Mouse (Mus musculus): Measurements from ENCODE around the gene Mboat7.

Gene Mboat7

GRCm38 (mm10) chr7:3692382-3692986 is 839 bp downstream of the Mboat7 start, which contains the start of gene Tsen34:
Gene Tsen34, plus strand, starts transcription at chr7:3692863.
- peak in 1 of 2 experiments; percentile 48 for DNase-seq (ENCODE audit: low spot score in 2 of 2)

GRCm38 (mm10) chr7:3691919-3692318 is 1.4 kb downstream of the Mboat7 start:
- no peak for DNase-seq (ENCODE audit: low spot score in 2 of 2)

- no peak for DNase-seq (ENCODE audit: low spot score in 2 of 2)
Observed at GRCm38 (mm10) chr7:3685400-3686187, 7.7 kb downstream of the Mboat7 start.

GRCm38 (mm10) chr7:3684698-3685097 is 8.6 kb downstream of the Mboat7 start:
- no peak for DNase-seq (ENCODE audit: low spot score in 2 of 2)

GRCm38 (mm10) chr7:3683908-3684550 is 9.3 kb downstream of the Mboat7 start:
- DNase-seq (ENCODE audit: low spot score in 2 of 2) = no peak

- no peak for DNase-seq (ENCODE audit: low spot score in 2 of 2)
Observed at GRCm38 (mm10) chr7:3677342-3677741, 16.0 kb downstream of the Mboat7 start, which contains the start of gene Tmc4. Gene Tmc4, minus strand, starts transcription at chr7:3677553.

GRCm38 (mm10) chr7:3676371-3676770 is 17.0 kb downstream of the Mboat7 start:
- DNase-seq (ENCODE audit: low spot score in 2 of 2) = no peak

GRCm38 (mm10) chr7:3675228-3675548 is 18.1 kb downstream of the Mboat7 start:
- DNase-seq (ENCODE audit: low spot score in 2 of 2) = no peak

GRCm38 (mm10) chr7:3674507-3675227 is 18.7 kb downstream of the Mboat7 start:
- DNase-seq (ENCODE audit: low spot score in 2 of 2) = peak; percentile 54 to 79

GRCm38 (mm10) chr7:3666921-3667391 is 26.4 kb downstream of the Mboat7 start:
- DNase-seq (ENCODE audit: low spot score in 2 of 2) = no peak

- DNase-seq (ENCODE audit: low spot score in 2 of 2) = peak; percentile 95 to 96
Observed at GRCm38 (mm10) chr7:3665215-3666114, 27.9 kb downstream of the Mboat7 start, which contains the start of gene Leng1. Gene Leng1, minus strand, starts transcription at chr7:3665840.

- no peak for DNase-seq (ENCODE audit: low spot score in 2 of 2)
Observed at GRCm38 (mm10) chr7:3664524-3665214, 28.7 kb downstream of the Mboat7 start.

- no peak for DNase-seq (ENCODE audit: low spot score in 2 of 2)
Observed at GRCm38 (mm10) chr7:3658578-3658977, 34.7 kb downstream of the Mboat7 start.

GRCm38 (mm10) chr7:3656966-3657365 is 36.4 kb downstream of the Mboat7 start:
- no peak for DNase-seq (ENCODE audit: low spot score in 2 of 2)

GRCm38 (mm10) chr7:3646641-3647040 is 46.7 kb downstream of the Mboat7 start:
- no peak for DNase-seq (ENCODE audit: low spot score in 2 of 2)

- DNase-seq (ENCODE audit: low spot score in 2 of 2) = no peak
Observed at GRCm38 (mm10) chr7:3646188-3646587, 47.1 kb downstream of the Mboat7 start.

GRCm38 (mm10) chr7:3645488-3646025 is 47.8 kb downstream of the Mboat7 start:
- peak in 1 of 2 experiments; percentile 23 for DNase-seq (ENCODE audit: low spot score in 2 of 2)

- peak; percentile 98 to 100 for DNase-seq (ENCODE audit: low spot score in 2 of 2)
Observed at GRCm38 (mm10) chr7:3644672-3645487, 48.4 kb downstream of the Mboat7 start, which contains the start of gene Cnot3. Gene Cnot3, plus strand, starts transcription at chr7:3645268.

GRCm38 (mm10) chr7:3644348-3644671 is 49.0 kb downstream of the Mboat7 start:
- peak in 1 of 2 experiments; percentile 92 for DNase-seq (ENCODE audit: low spot score in 2 of 2)
